32 mouse cellular contexts compared by ENCODE assay signal in genomic region chr3:145049820-145050219, GRCm38 (mm10). TPM values are rescaled to one million over a fixed set of nuclear protein-coding genes. Genes with fewer than 3 reads are reported as not detected.
DNase-seq lines count a peak whose midpoint lies in the region; ATAC-seq and TF ChIP-seq lines count a peak whose summit lies in the region.
"Had no signal": no experiment of that assay in that cellular context is flagged by ENCODE, and none has a peak within 500 bp of the region (broad histone marks: within the 10 kb centered on the region; RNA-seq: fewer than 3 reads in every experiment).

No protein-coding gene starts in this region.

- no peaks in the 10 kb centered on the region for H3K36me3 ChIP-seq in intestine, embryonic 15.5 days
- H3K36me3 ChIP-seq in intestine, postnatal 0 days (ENCODE audit: control insufficient read depth, insufficient read depth) = no peaks in the 10 kb centered on the region
- H3K36me3 ChIP-seq in liver, embryonic 14.5 days (replicated peaks; ENCODE audit: control insufficient read depth, insufficient read depth, low read depth) = no peaks in the 10 kb centered on the region
- no peaks in the 10 kb centered on the region for H3K36me3 ChIP-seq in embryonic facial prominence, embryonic 10.5 days (replicated peaks)
- H3K36me3 ChIP-seq: heart, embryonic 13.5 days; limb, embryonic 13.5 days; midbrain, embryonic 15.5 days; neural tube, embryonic 12.5 days had no signal

- no peak overlapping the region for H3K4me2 ChIP-seq in intestine, embryonic 15.5 days (replicated peaks)
- H3K4me2 ChIP-seq in intestine, postnatal 0 days (replicated peaks; ENCODE audit: low read depth) = no peak overlapping the region
- no peak overlapping the region for H3K4me2 ChIP-seq in liver, embryonic 14.5 days (ENCODE audit: low read depth)
- H3K4me2 ChIP-seq: heart, embryonic 13.5 days; hindbrain, embryonic 14.5 days; limb, embryonic 13.5 days; midbrain, embryonic 15.5 days; neural tube, embryonic 12.5 days had no signal

- no peak for TF ChIP-seq CTCF in intestine, postnatal 0 days (IDR thresholded peaks at IDR 0.05; ENCODE audit: low read depth)
- no peak for TF ChIP-seq CTCF in liver, embryonic 14.5 days (IDR thresholded peaks at IDR 0.05; ENCODE audit: low read depth)

- H3K9me3 ChIP-seq in intestine, embryonic 15.5 days = no peaks in the 10 kb centered on the region
- no peaks in the 10 kb centered on the region for H3K9me3 ChIP-seq in intestine, postnatal 0 days (ENCODE audit: control insufficient read depth)
- no peaks in the 10 kb centered on the region for H3K9me3 ChIP-seq in liver, embryonic 14.5 days (ENCODE audit: control insufficient read depth, low read length)
- H3K9me3 ChIP-seq in embryonic facial prominence, embryonic 10.5 days = no peaks in the 10 kb centered on the region
- H3K9me3 ChIP-seq: heart, embryonic 13.5 days; limb, embryonic 13.5 days; midbrain, embryonic 15.5 days; neural tube, embryonic 12.5 days had no signal

- no peak for TF ChIP-seq EP300 in liver, embryonic 14.5 days (IDR thresholded peaks at IDR 0.05; ENCODE audit: low read depth)

- peak in 1 of 3 experiments; percentile 6 for DNase-seq in liver, embryonic 14.5 days (ENCODE audit: low read depth in 3 of 3, low spot score in 3 of 3)
- no peak for DNase-seq in thymus, adult 18-20 months
- DNase-seq in embryonic facial prominence, embryonic 10.5 days (ENCODE audit: low spot score) = no peak
- no peak for DNase-seq in cerebellum, adult 18-20 months
- DNase-seq: adrenal gland, adult 2 months; cerebellum, adult 8-10 months; forebrain, postnatal 0 days; gastrocnemius, postnatal 14 days; heart, adult 18-20 months; heart, postnatal 14 days; kidney, adult 9 months; kidney, postnatal 25 days; lung, adult 18-20 months; right cerebral cortex, postnatal 14 days had no signal

- peak; percentile 71 for ATAC-seq in intestine, embryonic 15.5 days
- ATAC-seq in intestine, postnatal 0 days = no peak; the same call in 1 of the 2 replicates
- ATAC-seq in common myeloid progenitor, adult 5-6 weeks (replicated peaks; ENCODE audit: low read depth, poor library complexity, severe bottlenecking) = peak; percentile 96
- peak; percentile 55 for ATAC-seq in liver, embryonic 14.5 days (ENCODE audit: insufficient read depth)
- ATAC-seq: forebrain, postnatal 0 days; inflammation-experienced regulatory T-cells, adult 6 months; midbrain, embryonic 15.5 days had no signal

- H3K27ac ChIP-seq in intestine, embryonic 15.5 days = no peak overlapping the region
- no peak overlapping the region for H3K27ac ChIP-seq in intestine, postnatal 0 days (ENCODE audit: low read depth, low read length)
- H3K27ac ChIP-seq in liver, embryonic 14.5 days = no peak overlapping the region
- no peak overlapping the region for H3K27ac ChIP-seq in embryonic facial prominence, embryonic 10.5 days (replicated peaks)
- H3K27ac ChIP-seq: heart, embryonic 13.5 days; hindbrain, embryonic 14.5 days; layer of hippocampus, adult 2 months; limb, embryonic 13.5 days; midbrain, embryonic 15.5 days; neural tube, embryonic 12.5 days; stomach, postnatal 0 days had no signal

- no peak overlapping the region for H3K9ac ChIP-seq in intestine, embryonic 15.5 days
- no peak overlapping the region for H3K9ac ChIP-seq in intestine, postnatal 0 days (ENCODE audit: low read depth, low read length)
- no peak overlapping the region for H3K9ac ChIP-seq in liver, embryonic 14.5 days (replicated peaks)
- H3K9ac ChIP-seq: forebrain, postnatal 0 days; heart, embryonic 13.5 days; hindbrain, embryonic 14.5 days; limb, embryonic 13.5 days; midbrain, embryonic 15.5 days; neural tube, embryonic 12.5 days had no signal

- H3K27me3 ChIP-seq in intestine, embryonic 15.5 days (replicated peaks) = no peaks in the 10 kb centered on the region
- H3K27me3 ChIP-seq in intestine, postnatal 0 days (replicated peaks; ENCODE audit: control insufficient read depth, insufficient read depth, low read length) = no peaks in the 10 kb centered on the region
- H3K27me3 ChIP-seq in liver, embryonic 14.5 days (ENCODE audit: control insufficient read depth, insufficient read depth, low read length) = no peaks in the 10 kb centered on the region
- H3K27me3 ChIP-seq in embryonic facial prominence, embryonic 10.5 days (replicated peaks; ENCODE audit: low read depth, poor library complexity, severe bottlenecking) = no peaks in the 10 kb centered on the region
- H3K27me3 ChIP-seq: heart, embryonic 13.5 days; limb, embryonic 13.5 days; midbrain, embryonic 15.5 days; neural tube, embryonic 12.5 days had no signal

- no peak overlapping the region for H3K4me3 ChIP-seq in intestine, embryonic 15.5 days (replicated peaks)
- no peak overlapping the region for H3K4me3 ChIP-seq in intestine, postnatal 0 days (ENCODE audit: low read depth, low read length)
- H3K4me3 ChIP-seq in liver, embryonic 14.5 days (ENCODE audit: insufficient read depth in 1 of 2, low read depth in 2 of 2, low read length in 2 of 2) = no peak overlapping the region
- no peak overlapping the region for H3K4me3 ChIP-seq in embryonic facial prominence, embryonic 10.5 days
- H3K4me3 ChIP-seq: heart, embryonic 13.5 days; layer of hippocampus, adult 2 months; limb, embryonic 13.5 days; megakaryocyte, embryonic 14.5 days; midbrain, embryonic 15.5 days; neural tube, embryonic 12.5 days had no signal

- no peaks in the 10 kb centered on the region for H3K4me1 ChIP-seq in intestine, embryonic 15.5 days (replicated peaks)
- H3K4me1 ChIP-seq in intestine, postnatal 0 days (replicated peaks; ENCODE audit: control insufficient read depth, insufficient read depth, low read length) = no peaks in the 10 kb centered on the region
- H3K4me1 ChIP-seq in liver, embryonic 14.5 days (replicated peaks; ENCODE audit: control insufficient read depth in 2 of 2, insufficient read depth in 2 of 2, low read length in 1 of 2) = no peaks in the 10 kb centered on the region
- H3K4me1 ChIP-seq in embryonic facial prominence, embryonic 10.5 days = no peaks in the 10 kb centered on the region
- H3K4me1 ChIP-seq: limb, embryonic 13.5 days; midbrain, embryonic 15.5 days; neural tube, embryonic 12.5 days had no signal

- WGBS in intestine, embryonic 15.5 days = 19% methylated on average over 3 of the region's 3 CpGs
- WGBS in intestine, postnatal 0 days = 20% methylated on average over 3 of the region's 3 CpGs
- WGBS in liver, embryonic 14.5 days (ENCODE audit: insufficient replicate concordance) = 2% methylated on average over 3 of the region's 3 CpGs
- 82% methylated on average over 3 of the region's 3 CpGs for WGBS in embryonic facial prominence, embryonic 10.5 days

RNA-seq across cellular contexts. Expression of gene Clca1, which starts 17.2 kb away (rescaled TPM):
- polyA plus RNA-seq in intestine, embryonic 15.5 days (2015; fragmentation: Nextera tagmentation; extraction: Ambion mirVana) = 32.6 and 55.4 TPM in 2 replicates
- 129 and 164 TPM in 2 replicates for polyA plus RNA-seq in intestine, postnatal 0 days (2015; fragmentation: Nextera tagmentation; extraction: Ambion mirVana)
- total RNA-seq in common myeloid progenitor, adult 5-6 weeks (2017) = not detected in 2 replicates
- polyA plus RNA-seq in liver, embryonic 14.5 days (2012; rRNA removed) = not detected in 2 replicates
- polyA plus RNA-seq in liver, embryonic 14.5 days (2014; fragmentation: Nextera tagmentation; extraction: Ambion mirVana) = not detected in 2 replicates
- polyA plus RNA-seq in embryonic facial prominence, embryonic 10.5 days (2016; fragmentation: Nextera tagmentation; extraction: Ambion mirVana) = not detected in 2 replicates
- total RNA-seq: adrenal gland, adult 2 months; adrenal gland, postnatal 4 days; forebrain, postnatal 0 days; gastrocnemius, postnatal 14 days; heart, adult 18-20 months; layer of hippocampus, adult 2 months; layer of hippocampus, postnatal 25 days; left cerebral cortex, postnatal 14 days had no signal
- polyA plus RNA-seq: adrenal gland, adult 2 months; cortical plate, adult 2 months; embryonic facial prominence, embryonic 11.5 days; forebrain, embryonic 11.5 days; forebrain, postnatal 0 days; heart, embryonic 13.5 days; hindbrain, embryonic 14.5 days; inflammation-experienced regulatory T-cells, adult 6 months; midbrain, embryonic 15.5 days; neural tube, embryonic 12.5 days had no signal

RNA-seq across cellular contexts. Expression of gene Clca2, which starts 49.4 kb away (rescaled TPM):
- 0.35 and 0.50 TPM in 2 replicates for polyA plus RNA-seq in intestine, embryonic 15.5 days (2015; fragmentation: Nextera tagmentation; extraction: Ambion mirVana)
- polyA plus RNA-seq in intestine, postnatal 0 days (2015; fragmentation: Nextera tagmentation; extraction: Ambion mirVana) = 0.47 and 0.51 TPM in 2 replicates
- total RNA-seq in common myeloid progenitor, adult 5-6 weeks (2017) = not detected in 2 replicates
- not detected in 2 replicates for polyA plus RNA-seq in liver, embryonic 14.5 days (2012; rRNA removed)
- polyA plus RNA-seq in liver, embryonic 14.5 days (2014; fragmentation: Nextera tagmentation; extraction: Ambion mirVana) = not detected in 2 replicates
- 0.22 and 0.24 TPM in 2 replicates for polyA plus RNA-seq in embryonic facial prominence, embryonic 10.5 days (2016; fragmentation: Nextera tagmentation; extraction: Ambion mirVana)
- total RNA-seq: adrenal gland, adult 2 months; forebrain, postnatal 0 days; layer of hippocampus, adult 2 months; layer of hippocampus, postnatal 25 days; left cerebral cortex, postnatal 14 days had no signal
- polyA plus RNA-seq: cortical plate, adult 2 months; forebrain, postnatal 0 days; inflammation-experienced regulatory T-cells, adult 6 months had no signal

Comparison
In these comparisons a context has a peak if more than half of its experiments do, and no peak if none do; other contexts are left out.
1. RNA of gene Clca1, which starts 17.2 kb away (polyA plus RNA-seq): 129 to 164 TPM in intestine, postnatal 0 days and 32.6 to 55.4 TPM in intestine, embryonic 15.5 days; not detected in liver, embryonic 14.5 days and not detected in embryonic facial prominence, embryonic 10.5 days; every median in the first group is over 10 times any median in the second.